Mouse (Mus musculus): ENCODE results near the gene Ccdc167. TPM values are rescaled to one million over a fixed set of nuclear protein-coding genes. Genes with fewer than 3 reads are reported as not detected.
"Not testable (repeated sequence)": the region's sequence is repeated elsewhere in the genome, so short reads cannot be mapped to it uniquely, and the experiment has no call there.

The Ccdc167 gene
- polyA plus RNA-seq, 1 experiment, result 7.7 TPM

DNA sequence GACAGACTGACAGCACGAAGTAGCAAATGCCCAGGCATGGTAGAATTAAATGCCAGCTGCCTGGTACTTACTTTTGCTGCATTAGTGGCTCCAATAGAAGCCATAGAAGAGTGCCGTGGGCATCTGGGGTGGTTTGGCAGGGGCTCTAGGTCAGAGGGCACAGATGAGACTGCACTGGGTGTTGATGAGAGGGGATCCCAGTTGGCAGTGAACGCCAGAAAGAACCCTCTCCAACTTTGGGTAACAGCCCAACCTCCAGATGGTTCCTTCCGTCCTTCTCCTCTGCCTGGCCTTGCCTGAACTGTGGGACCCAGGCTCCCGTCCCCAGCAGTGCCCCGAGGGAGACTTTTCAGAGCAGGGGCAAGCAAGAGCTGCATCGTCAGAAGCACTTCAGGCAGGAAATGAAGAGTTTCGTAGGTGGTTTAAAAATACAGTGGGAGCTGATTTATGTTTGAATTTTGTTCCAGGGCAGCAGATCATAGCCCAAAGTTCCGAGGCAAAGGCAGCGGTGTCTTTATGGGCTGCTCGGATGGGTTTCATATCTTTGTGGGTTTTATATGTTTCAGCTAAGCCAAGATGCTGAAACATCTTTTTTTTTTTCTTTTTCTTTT, 4.0 kb upstream of the Ccdc167 start:
- no peak for DNase-seq
- WGBS, result 53% methylated on average over 11 of the region's 11 CpGs

DNA sequence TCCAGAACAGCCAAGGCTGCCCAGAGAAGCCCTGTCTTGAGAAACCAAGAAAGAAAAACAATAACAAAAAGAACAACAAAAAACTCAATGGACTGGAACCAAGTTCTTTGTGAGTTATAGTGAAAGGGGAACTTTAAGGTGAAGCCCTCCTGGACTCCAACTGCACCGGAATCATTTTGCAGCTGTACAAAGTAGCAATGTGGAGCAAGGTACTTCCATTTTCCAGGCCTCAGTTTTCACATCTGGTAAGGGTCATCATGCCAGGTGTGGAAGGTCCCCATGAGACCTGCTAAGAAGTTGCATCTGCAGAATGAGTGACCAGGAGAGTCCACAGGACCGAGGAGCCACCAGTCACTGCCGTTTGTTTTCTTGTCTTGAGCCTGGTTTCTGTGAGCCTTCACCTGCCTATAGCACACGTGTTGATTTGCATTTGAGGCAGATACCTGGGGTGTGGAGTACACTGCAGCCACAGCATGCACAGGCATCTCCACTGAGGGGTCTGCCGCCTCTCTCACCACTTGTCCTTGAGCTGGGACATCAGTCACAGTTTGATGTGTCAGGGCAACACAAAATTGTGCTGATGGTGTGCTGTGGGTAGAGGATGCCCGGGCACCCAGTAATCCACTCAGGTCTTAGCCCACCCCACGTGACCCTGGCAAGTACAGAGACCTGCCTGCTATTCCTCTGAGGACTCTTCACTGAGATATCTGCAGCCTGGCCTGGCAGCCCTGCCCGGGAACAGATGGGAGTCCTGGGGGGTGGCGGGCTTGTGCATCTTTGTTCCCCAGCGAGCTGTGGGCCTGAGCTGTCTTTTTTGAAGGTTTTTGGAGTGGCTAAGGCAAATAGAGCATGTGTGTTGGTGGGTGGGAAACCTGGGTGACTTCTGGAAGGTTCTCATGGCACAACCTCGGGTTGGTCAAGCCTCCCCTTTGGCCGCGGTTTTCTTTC, 3.1 kb upstream of the Ccdc167 start:
- DNase-seq, result no peak

More for the DNA sequence above, 4.0 kb upstream of the Ccdc167 start:
- TF ChIP-seq POLR2A (IDR thresholded peaks at IDR 0.05; ENCODE audit: borderline replicate concordance, extremely low read depth, low read depth, low read length) (no peak), CTCF (IDR thresholded peaks at IDR 0.05; ENCODE audit: insufficient read depth, low read length) (no peak)
- H3K4me3 ChIP-seq (replicated peaks; ENCODE audit: extremely low read depth, low read depth, low read length), result no peak overlapping the region
- peaks cover 2% of the 10 kb centered on the region; the same call in 1 of the 2 replicates for H3K4me1 ChIP-seq (ENCODE audit: control insufficient read depth, insufficient read depth, low read length)

GRCm38 (mm10) chr17:29718660-29719059, 1.8 kb upstream of the Ccdc167 start:
- DNase-seq, result no peak
- 83% methylated on average over 8 of the region's 8 CpGs for WGBS
- H3K4me3 ChIP-seq (replicated peaks; ENCODE audit: extremely low read depth, low read depth, low read length), result no peak overlapping the region
- TF ChIP-seq POLR2A (IDR thresholded peaks at IDR 0.05; ENCODE audit: borderline replicate concordance, extremely low read depth, low read depth, low read length) (no peak), CTCF (IDR thresholded peaks at IDR 0.05; ENCODE audit: insufficient read depth, low read length) (no peak)
- peaks cover 2% of the 10 kb centered on the region; the same call in 1 of the 2 replicates for H3K4me1 ChIP-seq (ENCODE audit: control insufficient read depth, insufficient read depth, low read length)

More for the DNA sequence above, 3.1 kb upstream of the Ccdc167 start:
- TF ChIP-seq CTCF (IDR thresholded peaks at IDR 0.05; ENCODE audit: insufficient read depth, low read length) (no peak), POLR2A (IDR thresholded peaks at IDR 0.05; ENCODE audit: borderline replicate concordance, extremely low read depth, low read depth, low read length) (no peak)
- WGBS, result 75% methylated on average over 13 of the region's 13 CpGs
- Histone ChIP-seq H3K4me3 (replicated peaks; ENCODE audit: extremely low read depth, low read depth, low read length) (no peak overlapping the region), H3K4me1 (ENCODE audit: control insufficient read depth, insufficient read depth, low read length) (peaks cover 2% of the 10 kb centered on the region; the same call in 1 of the 2 replicates)

- H3K4me1 ChIP-seq (ENCODE audit: control insufficient read depth, insufficient read depth, low read length); DNase-seq; H3K4me3 ChIP-seq (replicated peaks; ENCODE audit: extremely low read depth, low read depth, low read length): not testable (repeated sequence)
- WGBS, result 98% methylated on average over 4 of the region's 4 CpGs
These were observed 3.1 kb downstream of the Ccdc167 start for GRCm38 (mm10) chr17:29713734-29714133.

- WGBS, result 67% methylated on average over 7 of the region's 7 CpGs
- no peak for DNase-seq
- TF ChIP-seq POLR2A (IDR thresholded peaks at IDR 0.05; ENCODE audit: borderline replicate concordance, extremely low read depth, low read depth, low read length) (no peak), CTCF (IDR thresholded peaks at IDR 0.05; ENCODE audit: insufficient read depth, low read length) (no peak)
- peaks cover 2% of the 10 kb centered on the region; the same call in 1 of the 2 replicates for H3K4me1 ChIP-seq (ENCODE audit: control insufficient read depth, insufficient read depth, low read length)
- H3K4me3 ChIP-seq (replicated peaks; ENCODE audit: extremely low read depth, low read depth, low read length), result no peak overlapping the region
These were observed 4.3 kb downstream of the Ccdc167 start for GRCm38 (mm10) chr17:29712565-29712964.

- no peak for DNase-seq
- Histone ChIP-seq H3K4me3 (replicated peaks; ENCODE audit: extremely low read depth, low read depth, low read length) (no peak overlapping the region), H3K4me1 (ENCODE audit: control insufficient read depth, insufficient read depth, low read length) (no peaks in the 10 kb centered on the region)
- TF ChIP-seq CTCF (IDR thresholded peaks at IDR 0.05; ENCODE audit: insufficient read depth, low read length), result no peak
- no peak for TF ChIP-seq POLR2A (IDR thresholded peaks at IDR 0.05; ENCODE audit: borderline replicate concordance, extremely low read depth, low read depth, low read length)
- WGBS, result 64% methylated on average over 8 of the region's 8 CpGs
These were observed 5.0 kb downstream of the Ccdc167 start for GRCm38 (mm10) chr17:29711745-29712431.

- Histone ChIP-seq H3K4me3 (replicated peaks; ENCODE audit: extremely low read depth, low read depth, low read length) (no peak overlapping the region), H3K4me1 (ENCODE audit: control insufficient read depth, insufficient read depth, low read length) (no peaks in the 10 kb centered on the region)
- DNase-seq, result no peak
- TF ChIP-seq CTCF (IDR thresholded peaks at IDR 0.05; ENCODE audit: insufficient read depth, low read length) (no peak), POLR2A (IDR thresholded peaks at IDR 0.05; ENCODE audit: borderline replicate concordance, extremely low read depth, low read depth, low read length) (no peak)
- WGBS, result 56% methylated on average over 19 of the region's 19 CpGs
These were observed 5.6 kb downstream of the Ccdc167 start for GRCm38 (mm10) chr17:29711076-29711744.

- Histone ChIP-seq H3K4me3 (replicated peaks; ENCODE audit: extremely low read depth, low read depth, low read length) (no peak overlapping the region), H3K4me1 (ENCODE audit: control insufficient read depth, insufficient read depth, low read length) (no peaks in the 10 kb centered on the region)
- WGBS, result 58% methylated on average over 11 of the region's 11 CpGs
- no peak for DNase-seq
- TF ChIP-seq POLR2A (IDR thresholded peaks at IDR 0.05; ENCODE audit: borderline replicate concordance, extremely low read depth, low read depth, low read length) (no peak), CTCF (IDR thresholded peaks at IDR 0.05; ENCODE audit: insufficient read depth, low read length) (no peak)
These were observed 6.2 kb downstream of the Ccdc167 start for GRCm38 (mm10) chr17:29710562-29711044.

- 73% methylated on average over 5 of the region's 5 CpGs for WGBS
- TF ChIP-seq CTCF (IDR thresholded peaks at IDR 0.05; ENCODE audit: insufficient read depth, low read length), result no peak
- TF ChIP-seq POLR2A (IDR thresholded peaks at IDR 0.05; ENCODE audit: borderline replicate concordance, extremely low read depth, low read depth, low read length), result no peak
- no peaks in the 10 kb centered on the region for H3K4me1 ChIP-seq (ENCODE audit: control insufficient read depth, insufficient read depth, low read length)
- H3K4me3 ChIP-seq (replicated peaks; ENCODE audit: extremely low read depth, low read depth, low read length), result no peak overlapping the region
- DNase-seq, result no peak
These were observed 8.1 kb downstream of the Ccdc167 start for GRCm38 (mm10) chr17:29708783-29709182.
